Mouse (Mus musculus) spleen, adult 2 months (tissue): ENCODE data around the gene Grm2. TPM values are rescaled to one million over a fixed set of nuclear protein-coding genes. Genes with fewer than 3 reads are reported as not detected.

Source experiments
- DNase-seq, 2 experiments: peaks; one replicate each; pipeline versions ENCODE4 v3.0.0 to v3.0.0-alpha.2; 2012 to 2021; ENCODE audit warnings: low spot score in 2 of 2, low read depth in 1 of 2
- H3K27ac ChIP-seq: fragments of 200-500 bp; 2 replicates; pipeline ENCODE4 v1.5.1; 2012; ENCODE audit warnings: low read length, inconsistent platforms; ENCODE audit not compliant: insufficient read depth
- H3K27me3 ChIP-seq: fragments of 200-500 bp; 2 replicates; pipeline ENCODE4 v1.6.1; 2012; ENCODE audit warnings: mild to moderate bottlenecking, moderate library complexity, low read length, inconsistent platforms; ENCODE audit not compliant: control insufficient read depth, insufficient read depth
- H3K36me3 ChIP-seq: fragments of 200-500 bp; 2 replicates; pipeline ENCODE4 v1.6.1; 2012; ENCODE audit warnings: mild to moderate bottlenecking, low read length, inconsistent platforms; ENCODE audit not compliant: control insufficient read depth, insufficient read depth
- H3K4me1 ChIP-seq: fragments of 200-500 bp; 2 replicates; pipeline ENCODE4 v1.6.1; 2011; ENCODE audit warnings: inconsistent platforms; ENCODE audit not compliant: control insufficient read depth, insufficient read depth, insufficient read length
- H3K4me3 ChIP-seq: fragments of 200-500 bp; 2 replicates; pipeline ENCODE4 v1.5.1; 2011; ENCODE audit warnings: mild to moderate bottlenecking, inconsistent platforms; ENCODE audit not compliant: insufficient read depth, insufficient read length; ENCODE audit errors: extremely low read depth
- CTCF ChIP-seq: fragments of 200-500 bp; IDR thresholded peaks from 2 replicates; pipeline ENCODE4 v1.5.1; 2011; ENCODE audit warnings: mild to moderate bottlenecking, inconsistent platforms; ENCODE audit not compliant: insufficient read depth, insufficient read length, insufficient replicate concordance; ENCODE audit errors: extremely low read depth
- POLR2A ChIP-seq: fragments of 200-500 bp; IDR thresholded peaks from 2 replicates; pipeline ENCODE4 v1.6.1; 2011; ENCODE audit warnings: low read depth, low read length, inconsistent platforms
- WGBS: fragments of 180-500 bp; shearing (Covaris S2); methylation state at CpG from one replicate; pipeline ENCODE4 v1.1.7; 2018; 5-methylcytosine and 5-hydroxymethylcytosine counted together
- polyA plus RNA-seq: library from polyadenylated mRNA; depleted of rRNA; stranded (reverse); fragments of >200 nt; gene quantifications from 2 replicates; pipeline ENCODE4 v1.2.3, GENCODE M21; 2012; rRNA removed

Gene Grm2
- 0.06 TPM in 1 of 2 replicates, not detected in the other for polyA plus RNA-seq

- DNase-seq: no peak
- Histone ChIP-seq H3K27me3 (peaks cover 3% of the 10 kb centered on the region), H3K4me3 (no peak within 1 kb of the TSS), H3K27ac (no peak within 1 kb of the TSS), H3K4me1 (no peaks in the 10 kb centered on the region), H3K36me3 (peaks cover 8% of the 10 kb centered on the region)
- 5% methylated on average over 43 of the region's 44 CpGs for WGBS
- no peak for TF ChIP-seq POLR2A
- TF ChIP-seq CTCF: no peak
Observed at GRCm38 (mm10) chr9:106655884-106656720, at the start of gene Grm2. TSS of gene Grm2 (minus strand) at chr9:106656082.

GRCm38 (mm10) chr9:106692973-106693481 lies 37.1 kb upstream of the Grm2 start:
- TF ChIP-seq POLR2A: no peak
- no peak for TF ChIP-seq CTCF
- 94% methylated on average over 11 of the region's 11 CpGs for WGBS
- peaks cover 11% of the 10 kb centered on the region for H3K36me3 ChIP-seq

GRCm38 (mm10) chr9:106688834-106689233 lies 33.0 kb upstream of the Grm2 start:
- TF ChIP-seq CTCF (no peak), POLR2A (no peak)
- WGBS: 89% methylated on average over 8 of the region's 8 CpGs

More at GRCm38 (mm10) chr9:106692973-106693481, 37.1 kb upstream of the Grm2 start:
- Histone ChIP-seq H3K4me1 (no peaks in the 10 kb centered on the region), H3K27me3 (no peaks in the 10 kb centered on the region), H3K27ac (no peak overlapping the region), H3K4me3 (no peak overlapping the region)
- DNase-seq: no peak

DNA sequence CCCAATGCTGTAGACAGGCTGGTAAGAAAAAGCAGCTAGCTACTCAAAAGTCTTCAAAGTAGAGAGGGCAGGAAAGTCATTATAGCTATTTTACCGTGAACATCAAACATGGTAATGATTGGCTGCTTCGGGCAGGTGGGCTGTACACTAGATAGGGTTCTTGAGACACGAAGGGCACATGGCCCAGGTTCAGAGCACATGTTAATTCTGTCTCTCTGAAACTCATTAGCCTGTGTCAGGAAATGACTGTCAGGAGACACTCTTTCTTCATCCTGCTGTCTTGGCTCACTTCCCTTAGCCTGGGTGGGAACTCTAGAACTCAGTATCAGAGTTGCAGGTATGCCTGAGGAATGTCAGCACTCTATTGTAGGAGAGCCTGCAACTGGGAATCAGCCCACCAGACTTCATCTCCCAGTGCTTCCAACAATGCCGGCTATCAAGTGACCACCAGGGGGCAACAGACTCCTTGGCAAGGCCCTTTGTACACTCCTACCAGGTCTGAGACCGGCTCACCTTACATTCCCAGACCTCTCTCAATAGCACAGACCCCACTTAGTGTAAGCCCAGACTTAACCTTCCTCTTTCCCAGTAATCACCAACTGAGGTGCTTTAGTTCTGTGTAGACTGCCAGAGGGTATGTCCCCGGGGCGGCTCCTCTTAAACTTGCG lies 31.2 kb upstream of the Grm2 start:
- WGBS: 37% methylated on average over 8 of the region's 8 CpGs
- Histone ChIP-seq H3K4me3 (no peak overlapping the region), H3K27ac (no peak overlapping the region), H3K27me3 (no peaks in the 10 kb centered on the region), H3K4me1 (no peaks in the 10 kb centered on the region; the same call in 1 of the 2 replicates), H3K36me3 (no peaks in the 10 kb centered on the region; the same call in 1 of the 2 replicates)
- peak; percentile 38 to 67 for DNase-seq
- TF ChIP-seq POLR2A: no peak
- TF ChIP-seq CTCF: peak; percentile 73; the same call in 1 of the 2 replicates

More at GRCm38 (mm10) chr9:106688834-106689233, 33.0 kb upstream of the Grm2 start:
- no peaks in the 10 kb centered on the region for H3K27me3 ChIP-seq
- no peak overlapping the region for H3K4me3 ChIP-seq
- no peak overlapping the region for H3K27ac ChIP-seq
- peaks cover 7% of the 10 kb centered on the region for H3K36me3 ChIP-seq
- no peaks in the 10 kb centered on the region; the same call in 1 of the 2 replicates for H3K4me1 ChIP-seq
- DNase-seq: no peak

DNA sequence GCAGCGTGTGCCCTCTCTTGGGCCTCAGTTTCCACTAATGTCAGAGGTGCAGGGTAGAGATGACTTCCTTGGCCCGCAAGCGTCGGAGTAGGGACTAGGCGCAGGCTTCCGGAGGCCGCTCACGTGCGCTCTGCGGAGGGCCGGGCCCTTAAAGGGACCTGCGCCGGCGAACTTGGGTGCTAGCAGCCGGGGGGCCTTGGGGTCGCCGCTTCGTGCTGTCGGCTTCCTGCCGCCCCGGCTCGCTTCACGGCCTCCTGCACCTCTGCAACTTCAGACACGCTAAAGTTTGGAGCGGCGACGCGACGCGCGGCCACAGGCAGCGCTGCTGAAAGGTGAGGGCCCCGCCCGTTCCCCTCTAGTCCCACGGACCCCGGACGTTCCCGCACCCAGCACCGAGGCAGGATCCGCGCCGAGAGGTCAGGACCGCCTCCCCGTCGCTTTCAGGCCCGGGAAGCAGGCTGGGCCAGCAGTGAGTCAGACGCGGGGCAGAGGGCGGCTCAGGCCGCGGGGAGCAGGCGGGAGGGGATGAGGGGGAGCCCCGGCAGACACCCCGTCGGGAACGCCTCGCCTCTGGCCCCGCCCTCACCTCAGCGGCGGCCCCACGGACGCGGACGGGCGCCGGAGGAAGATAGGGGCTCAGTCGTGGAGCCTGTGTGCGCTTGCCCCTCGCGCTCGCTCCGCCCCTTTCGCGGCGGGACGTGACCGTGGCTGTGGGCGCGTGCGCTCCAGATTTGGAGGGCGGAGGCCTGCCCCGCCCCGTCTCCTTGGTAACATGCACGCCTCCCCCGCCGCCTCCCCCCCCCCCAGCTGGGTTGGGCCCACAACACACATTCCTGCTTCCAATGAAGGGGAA lies 29.6 kb upstream of the Grm2 start, which contains the start of gene Tex264:
TSS of gene Tex264 (minus strand) at position 679 of the 853 bp plus-strand sequence.
- under 1% methylated on average over 86 of the region's 86 CpGs for WGBS
- H3K4me1 ChIP-seq: no peaks in the 10 kb centered on the region; the same call in 1 of the 2 replicates
- H3K27ac ChIP-seq: peak within 1 kb of the TSS; percentile 63
- DNase-seq: peak; percentile 61 to 86
- H3K4me3 ChIP-seq: peak within 1 kb of the TSS; percentile 93
- no peak for TF ChIP-seq CTCF
- TF ChIP-seq POLR2A: no peak
- peaks cover 4% of the 10 kb centered on the region; the same call in 1 of the 2 replicates for H3K36me3 ChIP-seq
- no peaks in the 10 kb centered on the region for H3K27me3 ChIP-seq

DNA sequence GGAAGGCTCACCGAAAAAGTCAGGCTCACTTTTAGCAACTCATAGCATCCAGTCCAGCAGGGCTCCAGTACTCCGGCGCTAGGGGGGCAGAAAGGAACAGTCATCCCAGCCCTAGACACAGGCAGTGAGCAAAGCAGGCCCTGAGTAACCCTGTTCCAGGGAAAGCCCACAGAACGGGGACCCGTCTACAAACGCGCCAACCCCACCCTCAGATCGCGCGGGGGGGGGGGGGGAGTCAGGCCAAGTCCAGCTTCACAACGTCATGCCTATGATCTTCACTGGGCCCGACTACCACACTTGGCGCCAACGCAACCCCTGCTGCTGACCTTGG lies 29.0 kb upstream of the Grm2 start:
- Histone ChIP-seq H3K36me3 (peaks cover 5% of the 10 kb centered on the region; the same call in 1 of the 2 replicates), H3K4me1 (no peaks in the 10 kb centered on the region; the same call in 1 of the 2 replicates), H3K4me3 (peak overlapping the region; percentile 93), H3K27me3 (no peaks in the 10 kb centered on the region), H3K27ac (peak overlapping the region; percentile 63)
- TF ChIP-seq CTCF (no peak), POLR2A (no peak)
- 2% methylated on average over 14 of the region's 14 CpGs for WGBS
- DNase-seq: no peak
